Mouse (Mus musculus): Measurements from ENCODE around the gene Lpp.
A peak's percentile ranks its signal among the peaks of the same experiment; 100 is the strongest.

Gene Lpp

DNA sequence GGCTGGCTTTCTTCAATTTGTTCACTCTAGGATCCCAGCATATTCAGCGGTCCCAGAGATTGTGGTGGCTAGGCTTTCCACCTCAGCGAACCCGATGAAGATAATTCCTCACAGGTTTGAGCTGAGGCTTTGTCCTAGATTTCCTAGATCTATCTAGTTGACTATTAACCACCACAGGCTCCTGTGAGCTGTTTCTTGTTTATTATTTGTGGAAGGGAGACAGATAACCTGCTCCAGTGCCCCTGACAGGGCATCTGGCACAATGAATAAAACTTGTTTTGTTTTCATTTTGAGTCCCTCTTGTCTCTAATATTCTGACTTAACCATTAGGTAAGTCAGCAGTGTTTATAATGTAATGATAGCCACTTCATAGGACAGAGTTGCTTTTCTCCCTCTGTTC is 5.6 kb downstream of the Lpp start:
- ATAC-seq (ENCODE audit: insufficient number of reproducible peaks, low FRiP score, low TSS enrichment): no peak

DNA sequence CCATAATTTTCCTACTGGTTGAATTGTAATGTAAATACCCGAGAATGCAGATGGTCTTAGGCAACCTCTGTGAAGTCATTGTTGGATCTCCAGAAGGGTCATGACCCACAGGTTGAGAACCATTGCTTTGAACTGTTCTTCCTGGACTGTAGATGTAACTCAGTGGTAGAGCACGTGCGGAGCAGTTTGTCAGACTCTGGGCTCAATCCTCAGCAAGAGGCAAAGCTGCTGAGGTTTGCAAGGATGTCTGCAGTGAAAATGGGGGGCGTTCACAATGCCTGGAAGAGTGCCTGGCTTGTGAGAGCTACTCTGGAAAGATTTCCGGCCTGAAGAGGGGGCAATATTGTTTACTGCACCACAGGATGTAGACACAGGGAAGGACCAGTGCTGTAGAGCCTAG is 6.2 kb downstream of the Lpp start:
- ATAC-seq (ENCODE audit: insufficient number of reproducible peaks, low FRiP score, low TSS enrichment): no peak

DNA sequence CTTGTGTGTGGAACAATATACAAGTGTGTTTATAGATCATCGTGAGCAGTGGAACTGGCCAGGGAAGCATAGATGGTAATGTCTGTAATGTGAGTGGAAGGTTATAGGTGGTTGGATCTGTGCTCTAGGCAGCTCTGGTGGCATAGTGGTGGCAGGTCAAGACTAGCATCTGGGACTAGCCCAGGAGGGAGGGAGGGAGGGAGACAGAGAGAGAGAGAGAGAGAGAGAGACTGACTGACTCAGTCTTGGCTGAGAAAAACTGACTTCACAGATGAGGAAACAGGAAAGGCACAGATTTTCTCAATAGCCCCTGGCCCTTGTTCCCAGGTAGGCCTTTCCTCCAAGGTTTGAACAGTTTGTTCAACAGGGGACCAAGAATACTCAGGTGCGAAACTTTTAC is 7.5 kb downstream of the Lpp start:
- ATAC-seq (ENCODE audit: insufficient number of reproducible peaks, low FRiP score, low TSS enrichment): no peak

DNA sequence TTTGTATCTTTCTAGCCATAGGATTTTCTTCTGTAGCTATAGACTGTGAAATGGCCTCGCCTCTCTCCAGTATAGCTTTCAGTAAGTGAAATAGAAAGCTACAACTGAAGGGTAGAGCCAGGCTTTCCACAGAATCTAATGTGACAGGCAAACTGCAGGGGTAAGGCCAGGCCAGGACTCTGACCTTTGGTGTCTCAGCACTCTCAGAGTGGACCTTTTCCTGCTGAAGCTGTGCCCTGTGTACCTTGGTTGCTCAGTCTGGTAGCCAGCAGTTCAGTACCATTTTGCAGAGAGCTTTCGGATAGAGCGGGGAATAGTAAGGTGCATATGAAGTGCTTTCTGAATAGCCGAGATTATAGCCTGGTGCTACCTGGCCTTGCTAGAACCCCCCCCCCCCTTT is 9.5 kb downstream of the Lpp start:
- ATAC-seq (ENCODE audit: insufficient number of reproducible peaks, low FRiP score, low TSS enrichment): no peak

DNA sequence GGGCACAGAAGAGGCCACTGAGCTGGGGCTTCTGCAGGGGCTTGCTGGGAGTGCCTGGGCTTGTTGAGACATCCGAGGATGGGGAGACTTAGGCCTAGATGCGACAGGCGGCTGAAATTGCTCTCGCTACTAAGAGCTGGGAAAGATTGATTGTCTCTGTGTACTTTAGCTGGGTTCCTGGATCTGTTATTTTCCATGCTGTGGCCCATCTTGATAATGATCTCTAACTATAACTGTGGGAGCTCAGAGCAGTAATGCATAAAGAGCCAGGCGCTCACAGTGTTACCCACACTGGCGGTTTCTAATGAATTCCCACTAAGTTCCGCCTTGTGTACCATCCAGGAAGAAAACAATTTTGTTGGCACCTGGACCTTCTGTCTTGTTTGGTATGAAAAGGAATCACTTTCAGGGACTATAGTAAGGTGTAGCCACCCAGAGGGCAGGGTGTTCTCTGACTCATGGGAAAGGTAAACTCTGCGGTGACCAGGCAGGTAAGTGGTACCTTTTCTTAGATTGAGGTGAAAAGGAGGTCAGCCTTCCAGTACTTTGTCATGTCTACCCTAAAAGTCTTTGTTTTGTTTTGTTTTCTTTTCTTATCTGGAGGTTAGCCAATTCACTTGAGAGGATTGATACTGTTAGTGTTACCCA is 10.6 kb downstream of the Lpp start:
- ATAC-seq (ENCODE audit: insufficient number of reproducible peaks, low FRiP score, low TSS enrichment): no peak

DNA sequence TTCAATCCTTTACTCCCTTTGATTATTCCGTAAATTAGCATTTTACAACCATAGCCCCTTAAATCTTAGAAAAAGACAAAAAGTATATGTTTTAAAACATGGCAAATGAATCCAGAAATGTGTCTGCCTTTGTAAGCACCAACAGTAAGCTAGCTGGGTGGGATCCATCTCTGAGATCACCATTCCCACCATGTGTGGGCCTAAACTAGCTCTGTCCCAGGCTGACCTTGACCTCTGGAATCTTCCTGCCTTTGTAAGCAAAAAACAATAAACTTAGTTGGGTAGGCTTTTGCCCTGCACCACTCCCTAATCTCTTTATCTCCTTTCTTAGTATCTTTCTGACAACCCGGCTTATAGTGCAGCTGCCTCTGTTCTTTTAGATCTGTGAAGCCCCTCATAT is 13.2 kb downstream of the Lpp start:
- no peak for ATAC-seq (ENCODE audit: insufficient number of reproducible peaks, low FRiP score, low TSS enrichment)

DNA sequence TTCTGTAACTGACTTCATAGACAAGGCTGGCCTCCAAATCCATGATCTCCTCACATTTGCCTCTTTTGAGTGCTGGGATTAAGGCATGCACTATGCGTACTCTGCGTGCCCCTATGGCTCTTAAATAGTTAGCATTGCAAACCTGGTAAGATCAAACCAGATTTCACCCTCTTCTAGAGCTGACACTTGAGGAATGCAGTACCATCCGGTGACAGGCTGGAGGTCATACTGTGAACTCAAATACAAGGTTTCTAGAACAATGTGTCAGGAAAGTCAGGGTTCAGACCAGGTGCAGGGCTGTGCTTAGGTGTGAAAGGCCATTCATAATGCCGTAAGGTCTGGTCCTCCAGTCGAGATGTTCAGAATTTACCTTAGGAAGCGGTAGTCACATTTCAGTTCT is 18.0 kb downstream of the Lpp start:
- ATAC-seq (ENCODE audit: insufficient number of reproducible peaks, low FRiP score, low TSS enrichment): no peak

DNA sequence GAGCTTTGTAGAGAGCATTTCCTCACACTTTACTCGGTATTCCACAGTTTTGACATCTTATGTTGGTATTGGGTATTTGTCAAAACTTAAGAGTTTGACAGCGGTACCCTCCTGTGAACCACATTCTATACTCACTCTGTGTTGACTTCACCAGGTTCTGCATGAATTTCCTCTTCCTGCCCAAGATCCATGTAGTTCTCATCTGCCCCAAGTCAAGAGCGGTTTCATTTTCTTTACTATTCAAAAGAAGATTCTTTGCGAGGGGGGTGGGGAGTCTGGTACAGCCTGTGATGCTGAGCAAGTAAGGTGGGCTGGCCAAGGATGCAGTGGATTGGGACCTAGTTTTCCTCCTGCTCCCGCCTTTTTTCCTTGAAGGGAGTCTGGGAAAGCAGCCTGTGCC is 18.9 kb downstream of the Lpp start:
- ATAC-seq (ENCODE audit: insufficient number of reproducible peaks, low FRiP score, low TSS enrichment): no peak

DNA sequence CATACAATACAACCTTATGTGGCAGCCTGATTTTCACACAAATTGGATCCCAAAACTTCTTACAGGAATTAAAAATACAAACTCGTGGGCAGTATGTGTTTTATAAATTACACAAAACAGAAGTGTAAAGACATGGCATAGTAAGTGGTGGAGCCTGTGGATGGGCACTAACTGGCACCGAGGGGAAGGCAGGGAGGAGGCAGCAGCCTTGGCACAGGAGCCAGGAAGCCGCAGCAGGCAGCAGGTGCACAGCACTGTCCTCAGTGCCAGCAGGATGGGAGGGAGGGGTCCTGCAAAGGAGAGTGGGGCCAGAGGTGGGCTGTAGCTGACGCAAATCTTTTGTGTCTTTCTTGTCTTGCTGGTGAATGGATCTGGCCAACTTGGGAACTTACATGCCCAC is 19.8 kb downstream of the Lpp start:
- peak; percentile 80 for ATAC-seq (ENCODE audit: insufficient number of reproducible peaks, low FRiP score, low TSS enrichment)

DNA sequence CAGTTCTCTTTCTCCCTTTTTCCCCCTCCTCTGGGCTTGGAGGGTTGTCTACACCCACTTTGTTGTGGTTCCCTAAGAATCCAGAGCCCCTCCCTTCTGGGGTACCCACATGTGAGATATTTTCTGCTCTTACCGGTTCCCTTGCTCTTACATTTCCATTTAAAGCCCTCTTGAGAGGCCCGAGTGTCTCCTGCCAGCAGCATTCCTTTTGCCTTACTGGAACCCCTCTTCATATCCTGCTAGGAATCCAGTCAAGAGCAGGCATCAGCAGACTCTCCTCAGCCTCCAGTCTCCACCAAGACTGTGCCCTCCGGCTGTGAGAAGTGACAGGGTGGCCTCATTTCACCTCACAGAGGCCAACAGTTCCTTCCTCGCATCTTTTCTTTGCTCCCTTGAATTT is 24.7 kb downstream of the Lpp start:
- ATAC-seq (ENCODE audit: insufficient number of reproducible peaks, low FRiP score, low TSS enrichment): no peak

DNA sequence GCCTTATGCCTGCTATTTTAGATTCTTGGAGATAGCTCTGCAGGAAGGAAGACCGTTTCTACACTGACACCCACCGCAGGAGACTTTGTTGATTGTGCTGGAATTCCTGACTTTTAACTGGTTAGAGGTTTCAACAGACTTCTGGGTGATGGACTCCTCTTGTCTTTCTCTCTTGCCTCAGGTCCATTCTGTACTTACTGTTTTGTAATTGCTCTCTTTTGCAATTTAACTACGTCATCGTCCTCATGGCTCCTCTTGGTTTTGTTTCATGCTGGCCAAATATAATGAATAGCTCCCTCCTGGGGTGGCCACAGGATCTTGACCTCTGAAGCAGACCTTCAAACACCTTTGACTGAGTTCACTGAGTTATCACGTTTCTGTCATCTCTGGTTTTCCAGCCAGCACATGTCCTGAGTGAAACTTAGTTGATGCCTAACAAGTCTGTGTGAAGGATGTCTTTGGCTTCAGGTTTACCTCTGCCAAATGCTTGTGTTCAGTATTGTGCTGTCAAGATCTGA is 27.4 kb downstream of the Lpp start:
- ATAC-seq (ENCODE audit: insufficient number of reproducible peaks, low FRiP score, low TSS enrichment): no peak

DNA sequence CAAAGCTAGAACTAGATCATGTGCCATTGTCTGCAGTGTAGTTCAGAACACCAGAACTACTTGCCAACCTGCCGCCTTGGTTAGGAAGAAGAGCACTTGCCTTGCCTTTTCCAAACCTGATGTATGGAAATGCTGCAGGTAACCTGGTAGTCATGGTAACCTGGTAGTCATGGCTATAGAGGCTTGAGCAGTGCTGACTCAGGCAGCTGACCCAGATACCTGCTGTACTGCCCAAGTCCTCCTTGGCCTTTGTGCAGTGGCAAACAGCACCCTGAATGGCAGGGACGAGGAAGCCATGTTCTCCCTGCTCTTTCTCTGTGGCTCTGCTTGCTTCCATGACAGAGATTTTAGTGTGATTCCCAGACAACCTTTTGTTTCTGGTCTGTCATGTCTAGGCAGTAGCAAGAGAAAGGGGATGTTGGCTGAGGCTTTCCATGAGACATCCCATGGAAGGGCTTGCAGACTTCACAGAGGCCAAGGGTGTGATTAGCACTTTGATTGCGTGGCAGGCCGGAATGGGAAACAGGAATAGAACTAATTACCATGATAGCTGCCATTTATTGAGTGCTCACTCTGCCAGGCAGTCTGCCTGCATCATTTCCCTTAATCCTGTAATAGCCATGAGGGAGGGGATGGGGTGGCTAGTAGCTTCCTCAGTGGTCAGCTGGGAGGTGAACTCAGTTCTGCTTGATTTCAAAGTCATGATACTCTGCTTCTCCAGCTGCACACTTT is 28.5 kb downstream of the Lpp start:
- 0 out of 2 replicates have a peak, but pooled peaks have one; percentile 47 for ATAC-seq (ENCODE audit: insufficient number of reproducible peaks, low FRiP score, low TSS enrichment)

DNA sequence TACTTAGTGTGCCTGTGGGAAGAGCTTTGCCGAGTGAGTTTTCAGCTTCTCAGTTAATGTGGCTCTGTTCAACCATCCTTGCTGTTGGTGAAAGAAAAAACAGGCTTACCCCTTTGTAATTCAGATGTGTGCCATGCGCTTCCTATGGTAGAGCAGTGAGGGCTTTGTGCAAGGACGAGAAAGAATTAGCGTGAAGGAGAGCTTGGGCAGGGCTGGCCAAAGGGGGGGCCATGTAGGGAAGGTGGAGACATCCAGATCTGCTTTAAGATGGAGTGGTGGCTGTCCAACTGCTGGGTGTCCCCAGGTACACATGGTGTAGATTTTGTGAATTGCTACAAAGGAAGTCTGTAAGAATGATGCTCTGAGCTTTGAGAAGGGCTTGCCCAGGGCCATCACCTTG is 29.9 kb downstream of the Lpp start:
- ATAC-seq (ENCODE audit: insufficient number of reproducible peaks, low FRiP score, low TSS enrichment): no peak

DNA sequence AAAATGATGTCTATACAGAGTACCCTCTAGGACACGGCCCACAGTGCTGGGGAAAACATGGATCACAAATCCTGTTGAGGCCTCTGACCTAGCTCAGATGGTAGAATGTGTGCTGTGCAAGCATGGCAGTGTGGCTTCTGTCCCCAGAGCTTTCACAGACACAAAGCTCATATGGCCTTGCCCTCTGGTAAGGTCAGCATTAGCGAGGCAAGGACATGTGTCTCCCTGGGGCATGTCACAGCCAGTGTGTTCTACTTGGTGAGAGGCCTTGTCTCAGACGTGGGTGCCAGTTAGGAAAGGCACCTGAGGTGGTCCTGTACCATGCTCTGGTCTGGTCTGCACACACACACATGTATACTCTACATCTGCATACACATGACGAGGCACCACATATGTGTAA is 30.4 kb downstream of the Lpp start:
- no peak for ATAC-seq (ENCODE audit: insufficient number of reproducible peaks, low FRiP score, low TSS enrichment)

DNA sequence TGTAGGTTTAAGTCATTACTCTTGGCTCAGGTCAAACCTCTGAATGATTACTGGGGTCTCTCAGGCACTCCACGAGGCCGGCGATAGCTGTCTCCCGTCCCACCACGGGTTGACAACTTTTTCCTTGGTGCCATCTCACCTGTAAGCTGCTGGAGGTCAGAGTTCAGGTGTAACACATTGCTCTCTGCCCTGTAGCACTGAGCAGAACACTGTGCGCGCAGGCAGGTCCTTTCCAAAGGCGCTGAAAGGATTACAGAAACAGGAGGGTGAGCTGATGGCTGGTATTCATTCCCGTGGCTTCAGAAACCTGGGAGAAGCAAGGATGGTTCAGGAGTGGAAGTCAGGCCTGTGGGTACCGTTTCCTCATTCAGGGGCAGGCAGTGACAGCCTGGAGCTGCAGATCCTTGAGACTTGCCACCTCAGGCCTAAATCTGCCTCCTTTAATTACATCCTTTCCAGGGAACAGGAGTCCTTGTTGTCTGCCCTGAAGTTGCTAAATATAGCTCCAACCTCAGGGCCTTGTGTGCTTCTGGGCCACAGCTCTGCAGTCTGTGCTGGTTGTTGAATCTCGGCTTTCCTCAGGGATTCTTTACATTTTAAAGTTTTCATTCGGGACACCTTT is 31.2 kb downstream of the Lpp start:
- ATAC-seq (ENCODE audit: insufficient number of reproducible peaks, low FRiP score, low TSS enrichment): peak; percentile 46; the same call in 1 of the 2 replicates

DNA sequence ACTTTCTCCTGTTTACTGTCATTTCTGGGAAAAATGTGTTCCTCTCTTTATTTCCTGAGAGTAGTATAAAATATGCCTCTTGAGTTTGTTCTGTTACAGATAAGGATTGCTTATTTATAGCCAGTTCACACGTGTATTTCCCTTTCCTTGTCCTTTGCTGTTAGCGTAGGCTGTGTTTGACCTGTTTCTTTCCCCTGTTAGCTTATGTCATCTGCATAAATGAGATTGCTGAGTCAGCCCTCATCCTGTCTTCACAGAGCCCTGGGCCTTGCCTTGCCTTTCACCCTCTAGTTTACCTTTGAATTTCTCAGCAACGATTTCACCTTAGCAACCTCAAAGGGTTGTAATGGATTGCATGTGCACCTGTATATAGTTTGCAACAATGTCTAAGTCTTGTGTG is 32.5 kb downstream of the Lpp start:
- no peak for ATAC-seq (ENCODE audit: insufficient number of reproducible peaks, low FRiP score, low TSS enrichment)

DNA sequence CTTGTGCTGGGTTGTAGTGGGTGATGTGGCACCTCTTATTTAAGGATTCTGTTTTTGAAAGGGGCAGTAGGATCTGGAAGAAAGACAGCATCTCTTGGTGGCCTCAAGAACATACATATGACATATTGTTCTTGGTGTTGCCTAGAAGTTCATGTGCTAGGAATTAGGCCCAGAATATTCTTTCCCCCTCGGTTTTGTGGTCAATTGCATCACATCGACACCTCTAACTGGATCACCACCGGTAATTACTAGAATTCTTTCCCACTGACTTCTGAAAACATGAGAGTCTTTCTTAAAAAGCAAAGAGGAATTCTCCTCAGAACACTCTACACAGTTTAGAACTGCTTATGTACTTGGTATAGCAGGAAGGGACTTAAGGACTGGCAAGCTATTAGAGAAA is 34.3 kb downstream of the Lpp start:
- ATAC-seq (ENCODE audit: insufficient number of reproducible peaks, low FRiP score, low TSS enrichment): no peak

DNA sequence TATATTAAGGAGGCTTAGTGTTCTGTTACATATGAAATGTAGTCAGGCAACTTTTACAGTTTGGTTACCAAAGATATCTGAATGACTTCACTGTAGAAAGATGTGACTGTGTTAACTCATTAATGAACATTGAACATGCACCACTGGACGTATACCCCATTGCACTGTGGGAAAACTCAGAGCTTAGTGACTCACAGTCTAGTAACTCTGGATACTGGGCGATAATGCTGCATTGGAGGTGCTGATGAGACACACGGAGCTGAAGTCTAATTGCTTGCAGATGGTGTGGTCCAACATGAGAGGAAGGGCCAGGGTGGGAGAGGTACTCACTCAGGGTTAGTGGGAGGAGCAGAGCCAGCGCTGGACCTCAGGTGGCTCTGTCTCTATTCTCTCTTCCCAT is 34.7 kb downstream of the Lpp start:
- ATAC-seq (ENCODE audit: insufficient number of reproducible peaks, low FRiP score, low TSS enrichment): no peak

DNA sequence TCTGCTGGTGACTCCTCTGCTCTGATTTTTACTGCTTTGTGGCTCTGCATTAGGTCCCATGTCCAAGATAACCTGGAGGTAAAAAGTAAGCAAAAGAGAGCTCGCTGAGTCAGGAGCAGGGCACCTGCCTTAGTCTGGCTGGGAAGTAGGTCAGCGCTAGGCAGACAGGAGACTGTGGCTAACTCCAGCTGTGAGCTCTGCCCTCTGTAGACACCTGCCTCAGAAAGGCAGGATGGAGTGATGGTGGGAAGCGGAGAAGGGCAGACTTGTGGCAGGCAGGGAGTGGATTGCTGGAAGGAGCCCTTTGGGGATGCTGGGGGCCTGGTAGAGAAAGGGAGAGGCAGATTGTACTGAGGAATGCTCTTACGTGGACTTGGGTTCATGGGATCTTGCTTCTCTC is 35.4 kb downstream of the Lpp start:
- ATAC-seq (ENCODE audit: insufficient number of reproducible peaks, low FRiP score, low TSS enrichment): peak; percentile 31; the same call in 1 of the 2 replicates

DNA sequence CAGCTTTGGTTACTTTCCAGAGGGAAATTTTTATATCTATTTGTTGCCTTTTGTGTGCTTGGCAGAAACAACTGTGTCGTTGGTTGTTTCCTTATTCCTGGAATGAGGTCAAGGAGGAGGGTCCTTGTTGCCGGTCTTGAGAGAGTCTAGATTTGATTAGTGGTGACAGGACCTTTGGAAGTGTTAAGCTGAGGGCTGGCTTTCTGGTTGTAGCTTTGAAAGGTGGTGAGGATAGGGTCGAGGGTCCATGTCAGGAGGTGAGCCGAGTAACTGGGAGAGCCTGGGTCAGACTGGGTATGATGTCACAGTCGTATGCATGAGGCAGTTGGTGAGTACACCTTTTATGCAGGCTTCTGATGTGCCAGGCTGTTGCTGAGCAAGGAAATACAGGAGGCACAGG is 36.4 kb downstream of the Lpp start:
- ATAC-seq (ENCODE audit: insufficient number of reproducible peaks, low FRiP score, low TSS enrichment): no peak

DNA sequence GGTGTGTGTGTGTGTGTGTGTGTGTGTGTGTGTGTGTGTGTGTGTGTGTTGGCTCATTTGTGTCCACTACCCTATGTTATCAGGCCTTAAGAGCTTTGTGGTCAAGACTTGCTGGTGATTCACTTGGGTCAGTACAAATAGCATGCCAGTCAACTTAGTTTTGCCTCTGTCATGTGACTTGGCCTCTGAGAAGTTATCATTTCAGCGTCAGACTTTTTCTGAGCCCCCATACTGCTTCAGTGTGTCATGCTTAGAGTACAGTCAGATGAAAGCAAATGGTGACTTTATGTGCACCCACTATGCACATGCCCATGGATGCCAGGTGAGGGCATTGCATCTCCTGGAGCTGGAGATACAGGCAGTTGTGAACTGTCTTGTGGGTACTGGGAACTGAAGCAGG is 38.5 kb downstream of the Lpp start:
- ATAC-seq (ENCODE audit: insufficient number of reproducible peaks, low FRiP score, low TSS enrichment): no peak

DNA sequence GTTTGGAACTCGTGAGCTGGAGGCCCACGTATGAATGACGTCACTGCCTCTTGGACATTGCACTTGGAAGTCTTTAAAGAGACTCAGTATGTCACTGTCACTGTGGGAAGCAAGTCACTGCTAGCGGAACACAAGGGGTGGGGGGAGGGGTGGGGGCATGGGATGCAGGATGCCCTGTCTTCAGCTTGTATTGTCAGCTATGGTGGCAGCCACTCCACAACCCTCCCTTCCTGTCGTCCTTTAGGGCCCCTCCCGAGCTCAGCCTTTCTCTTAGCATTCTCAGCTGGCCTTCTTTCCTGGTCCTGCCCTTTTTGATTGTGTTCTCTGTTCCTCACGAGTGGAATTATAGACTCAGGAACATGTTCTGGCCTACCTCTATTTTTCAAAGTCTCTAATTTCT is 40.3 kb downstream of the Lpp start:
- no peak for ATAC-seq (ENCODE audit: insufficient number of reproducible peaks, low FRiP score, low TSS enrichment)
